Mouse (Mus musculus): ENCODE data around the gene Sars2. TPM values are rescaled to one million over a fixed set of nuclear protein-coding genes. Genes with fewer than 3 reads are reported as not detected.
A peak's percentile ranks its signal among the peaks of the same experiment; 100 is the strongest.
"Not testable (repeated sequence)": the region's sequence is repeated elsewhere in the genome, so short reads cannot be mapped to it uniquely, and the experiment has no call there.

The Sars2 gene
- polyA plus RNA-seq, 1 experiment from 2014 or later: 12.3 TPM

DNA sequence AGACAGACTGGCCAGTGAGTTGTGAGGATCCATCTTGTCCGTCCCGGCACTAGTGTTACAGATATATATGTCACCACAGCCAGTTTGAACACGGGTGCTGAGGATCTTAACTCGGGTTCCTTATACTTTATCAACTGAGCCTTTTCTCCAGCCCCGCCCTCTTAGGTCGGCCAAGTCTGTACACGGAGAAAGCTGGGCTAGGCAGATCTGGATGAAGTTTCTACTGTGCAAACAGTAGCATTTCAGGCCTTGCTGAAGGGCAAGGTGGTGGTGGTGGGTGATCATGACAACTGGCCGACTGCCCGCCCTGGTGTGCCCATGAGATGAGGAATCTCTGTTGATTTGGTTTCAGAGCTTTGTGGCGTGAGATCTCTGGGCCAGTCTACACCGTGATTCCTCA is 44.5 kb upstream of the Sars2 start:
- Histone ChIP-seq H3K9me3 (ENCODE audit: control insufficient read depth, low read length) (no peaks in the 10 kb centered on the region), H3K4me2 (replicated peaks; ENCODE audit: low read depth) (no peak overlapping the region), H3K9ac (ENCODE audit: low read length) (no peak overlapping the region), H3K27ac (replicated peaks) (0 out of 2 replicates have a peak overlapping the region, but pooled peaks have one; percentile 5), H3K36me3 (ENCODE audit: control insufficient read depth, insufficient read depth, low read length) (no peaks in the 10 kb centered on the region), H3K4me3 (ENCODE audit: low read depth, low read length) (no peak overlapping the region), H3K4me1 (replicated peaks; ENCODE audit: control insufficient read depth, insufficient read depth) (no peaks in the 10 kb centered on the region; the same call in 1 of the 2 replicates), H3K27me3 (ENCODE audit: control insufficient read depth, insufficient read depth, low read length) (no peaks in the 10 kb centered on the region)
- 64% methylated on average over 11 of the region's 11 CpGs for WGBS
- DNase-seq (ENCODE audit: low spot score): peak; percentile 63
- peak; percentile 52 for ATAC-seq (ENCODE audit: low FRiP score, low TSS enrichment)
- TF ChIP-seq EP300 (optimal IDR thresholded peaks at IDR 0.05) (no peak), CTCF (IDR thresholded peaks at IDR 0.05; ENCODE audit: low read depth) (no peak)

DNA sequence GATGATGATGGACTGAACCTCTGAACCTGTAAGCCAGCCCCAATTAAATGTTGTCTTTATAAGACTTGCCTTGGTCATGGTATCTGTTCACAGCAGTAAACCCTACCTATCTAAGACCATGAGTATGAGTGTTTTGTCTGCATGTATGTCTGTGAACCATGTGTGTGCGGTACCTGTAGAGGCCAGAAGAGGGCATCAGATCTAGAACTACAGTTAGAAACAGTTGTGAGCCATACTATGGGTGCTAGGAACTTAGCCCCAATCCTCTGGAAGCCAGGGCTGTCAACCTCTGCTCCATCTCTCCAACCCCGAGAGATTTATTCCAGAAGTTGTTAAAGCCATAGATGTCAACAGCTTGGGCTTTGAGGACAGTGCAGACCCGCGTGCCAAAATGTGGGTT is 41.5 kb upstream of the Sars2 start:
- Histone ChIP-seq H3K27ac (replicated peaks) (no peak overlapping the region), H3K9me3 (ENCODE audit: control insufficient read depth, low read length) (no peaks in the 10 kb centered on the region), H3K27me3 (ENCODE audit: control insufficient read depth, insufficient read depth, low read length) (no peaks in the 10 kb centered on the region), H3K4me3 (ENCODE audit: low read depth, low read length) (no peak overlapping the region), H3K36me3 (ENCODE audit: control insufficient read depth, insufficient read depth, low read length) (no peaks in the 10 kb centered on the region), H3K4me1 (replicated peaks; ENCODE audit: control insufficient read depth, insufficient read depth) (no peaks in the 10 kb centered on the region), H3K9ac (ENCODE audit: low read length) (no peak overlapping the region), H3K4me2 (replicated peaks; ENCODE audit: low read depth) (no peak overlapping the region)
- 95% methylated on average over 4 of the region's 4 CpGs for WGBS
- no peak for TF ChIP-seq CTCF (IDR thresholded peaks at IDR 0.05; ENCODE audit: low read depth)
- no peak for TF ChIP-seq EP300 (optimal IDR thresholded peaks at IDR 0.05)
- no peak for DNase-seq (ENCODE audit: low spot score)
- ATAC-seq (ENCODE audit: low FRiP score, low TSS enrichment): no peak

DNA sequence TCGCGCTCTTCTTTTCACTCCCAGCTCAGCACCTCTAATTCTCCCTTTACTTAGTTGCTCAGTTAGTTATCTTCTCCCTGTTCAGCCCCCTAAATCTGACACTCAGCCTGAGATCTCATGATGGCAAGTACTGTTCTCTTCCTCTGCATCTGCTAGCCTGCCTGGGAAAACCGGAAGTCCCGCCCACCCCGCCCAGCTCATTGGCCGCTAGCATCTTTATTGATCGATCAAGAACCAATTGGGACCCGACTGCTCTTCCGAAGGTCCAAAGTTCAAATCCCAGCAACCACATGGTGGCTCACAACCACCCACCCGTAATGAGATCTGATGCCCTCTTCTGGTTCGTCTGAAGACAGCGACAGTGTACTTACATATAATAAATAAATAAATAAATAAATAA is 40.5 kb upstream of the Sars2 start:
- not testable (repeated sequence) for DNase-seq (ENCODE audit: low spot score); ATAC-seq (ENCODE audit: low FRiP score, low TSS enrichment); H3K4me1 ChIP-seq (replicated peaks; ENCODE audit: control insufficient read depth, insufficient read depth); H3K36me3 ChIP-seq (ENCODE audit: control insufficient read depth, insufficient read depth, low read length); H3K27me3 ChIP-seq (ENCODE audit: control insufficient read depth, insufficient read depth, low read length); H3K9me3 ChIP-seq (ENCODE audit: control insufficient read depth, low read length); H3K4me3 ChIP-seq (ENCODE audit: low read depth, low read length); H3K9ac ChIP-seq (ENCODE audit: low read length); H3K27ac ChIP-seq (replicated peaks); H3K4me2 ChIP-seq (replicated peaks; ENCODE audit: low read depth)
- WGBS: 94% methylated on average over 12 of the region's 12 CpGs

DNA sequence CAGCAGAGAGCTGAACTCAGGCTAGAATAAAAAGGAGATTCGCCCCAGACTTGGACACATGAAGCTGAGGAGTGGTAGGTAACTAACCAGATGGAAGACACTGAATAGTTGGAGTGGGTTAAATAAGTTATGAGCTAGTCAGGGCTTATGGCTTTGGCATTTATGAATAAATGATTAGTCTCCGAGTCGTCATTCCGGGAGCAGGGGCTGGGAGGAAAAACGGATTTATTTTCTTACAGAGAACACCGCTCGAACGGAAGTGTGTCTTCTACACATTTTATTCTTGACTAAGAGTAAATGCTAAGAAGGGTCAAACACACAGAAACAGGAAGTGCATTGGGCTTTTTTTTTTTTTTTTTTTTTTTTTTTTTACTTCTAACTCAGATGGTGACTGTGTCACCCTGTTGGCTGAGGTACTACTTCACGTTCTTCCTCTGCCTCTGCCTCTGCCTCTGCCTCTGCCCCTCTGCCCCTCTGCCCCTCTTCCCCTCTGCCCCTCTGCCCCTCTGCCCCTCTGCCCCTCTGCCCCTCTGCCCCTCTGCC is 39.1 kb upstream of the Sars2 start:
- Histone ChIP-seq H3K4me2 (replicated peaks; ENCODE audit: low read depth) (no peak overlapping the region), H3K4me3 (ENCODE audit: low read depth, low read length) (no peak overlapping the region), H3K27ac (replicated peaks) (no peak overlapping the region), H3K9me3 (ENCODE audit: control insufficient read depth, low read length) (no peaks in the 10 kb centered on the region), H3K4me1 (replicated peaks; ENCODE audit: control insufficient read depth, insufficient read depth) (no peaks in the 10 kb centered on the region), H3K27me3 (ENCODE audit: control insufficient read depth, insufficient read depth, low read length) (no peaks in the 10 kb centered on the region), H3K36me3 (ENCODE audit: control insufficient read depth, insufficient read depth, low read length) (no peaks in the 10 kb centered on the region), H3K9ac (ENCODE audit: low read length) (no peak overlapping the region)
- no peak for DNase-seq (ENCODE audit: low spot score)
- ATAC-seq (ENCODE audit: low FRiP score, low TSS enrichment): no peak
- no peak for TF ChIP-seq EP300 (optimal IDR thresholded peaks at IDR 0.05)
- no peak for TF ChIP-seq CTCF (IDR thresholded peaks at IDR 0.05; ENCODE audit: low read depth)
- 53% methylated on average over 9 of the region's 9 CpGs for WGBS

DNA sequence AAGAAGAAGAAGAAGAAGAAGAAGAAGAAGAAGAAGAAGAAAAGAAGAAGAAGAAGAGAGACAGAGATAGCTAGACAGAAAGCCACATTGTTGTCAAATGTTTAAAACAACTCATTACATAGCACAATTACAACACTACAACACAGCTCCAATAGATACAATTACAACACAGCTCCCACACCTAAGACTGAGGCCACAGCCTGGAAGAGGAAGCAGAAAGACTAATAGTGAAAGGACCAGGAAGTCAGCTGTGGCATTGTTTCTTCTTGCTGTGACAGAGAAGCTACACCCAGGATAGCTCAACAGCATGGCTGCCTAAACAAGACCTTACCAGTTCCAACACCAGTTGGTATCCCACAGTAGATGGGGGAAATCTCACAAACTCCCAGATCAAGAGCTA is 32.3 kb upstream of the Sars2 start:
- no peak for ATAC-seq (ENCODE audit: low FRiP score, low TSS enrichment)
- H3K9me3 ChIP-seq (ENCODE audit: control insufficient read depth, low read length): no peaks in the 10 kb centered on the region
- H3K4me1 ChIP-seq (replicated peaks; ENCODE audit: control insufficient read depth, insufficient read depth): no peaks in the 10 kb centered on the region
- no peak overlapping the region for H3K9ac ChIP-seq (ENCODE audit: low read length)
- TF ChIP-seq CTCF (IDR thresholded peaks at IDR 0.05; ENCODE audit: low read depth): no peak
- no peak for TF ChIP-seq EP300 (optimal IDR thresholded peaks at IDR 0.05)
- no peak overlapping the region for H3K27ac ChIP-seq (replicated peaks)
- no peak for DNase-seq (ENCODE audit: low spot score)
- no peak overlapping the region for H3K4me3 ChIP-seq (ENCODE audit: low read depth, low read length)
- no peaks in the 10 kb centered on the region for H3K27me3 ChIP-seq (ENCODE audit: control insufficient read depth, insufficient read depth, low read length)
- no peak overlapping the region for H3K4me2 ChIP-seq (replicated peaks; ENCODE audit: low read depth)
- no peaks in the 10 kb centered on the region for H3K36me3 ChIP-seq (ENCODE audit: control insufficient read depth, insufficient read depth, low read length)

DNA sequence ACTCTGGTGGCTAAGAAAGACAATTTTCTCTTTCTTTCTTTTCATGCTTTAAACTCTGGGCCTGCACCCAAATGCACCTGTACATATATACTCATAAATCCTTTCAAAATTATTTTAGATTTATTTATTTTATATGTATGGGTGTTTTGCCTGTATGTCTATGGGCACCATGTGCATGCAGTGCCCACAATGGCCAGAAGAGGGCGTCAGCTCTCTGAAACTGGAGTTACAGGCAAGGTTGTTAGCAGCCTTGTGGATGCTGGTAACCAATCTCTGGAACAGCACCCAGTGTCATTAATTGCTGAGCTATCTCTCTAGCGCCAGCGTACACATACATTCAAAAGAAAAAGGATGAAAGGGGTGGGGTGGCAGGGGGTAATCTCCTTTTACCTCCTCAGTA is 30.8 kb upstream of the Sars2 start:
- TF ChIP-seq CTCF (IDR thresholded peaks at IDR 0.05; ENCODE audit: low read depth): peak; percentile 46
- TF ChIP-seq EP300 (optimal IDR thresholded peaks at IDR 0.05): no peak
- Histone ChIP-seq H3K27me3 (ENCODE audit: control insufficient read depth, insufficient read depth, low read length) (no peaks in the 10 kb centered on the region), H3K27ac (replicated peaks) (no peak overlapping the region), H3K4me2 (replicated peaks; ENCODE audit: low read depth) (no peak overlapping the region), H3K36me3 (ENCODE audit: control insufficient read depth, insufficient read depth, low read length) (no peaks in the 10 kb centered on the region), H3K4me1 (replicated peaks; ENCODE audit: control insufficient read depth, insufficient read depth) (no peaks in the 10 kb centered on the region), H3K9ac (ENCODE audit: low read length) (no peak overlapping the region), H3K4me3 (ENCODE audit: low read depth, low read length) (no peak overlapping the region), H3K9me3 (ENCODE audit: control insufficient read depth, low read length) (no peaks in the 10 kb centered on the region)
- ATAC-seq (ENCODE audit: low FRiP score, low TSS enrichment): no peak
- 65% methylated on average over 3 of the region's 3 CpGs for WGBS
- DNase-seq (ENCODE audit: low spot score): no peak
